Mouse (Mus musculus) adrenal gland, postnatal 36 days (tissue): Measurements from ENCODE around the gene Ttc14. TPM values are rescaled to one million over a fixed set of nuclear protein-coding genes. Genes with fewer than 3 reads are reported as not detected.

Experiments used
- DNase-seq, 2 experiments: peaks; one replicate each; pipeline ENCODE4 v3.0.0; 2021; ENCODE audit warnings: mixed read lengths in 1 of 2
- long read RNA-seq, 2 experiments: library from polyadenylated mRNA; stranded (forward); transcript quantifications; one replicate each; pipeline ENCODE4 v2.0.0; 2021; ENCODE audit warnings: borderline sequencing depth in 2 of 2
- total RNA-seq, 2 experiments: library from RNA; stranded (reverse); gene quantifications; 2 replicates each; pipeline ENCODE4 v1.2.3; 2021

Gene Ttc14
- total RNA-seq = 10 to 100 TPM; 35.0 to 47.9 TPM
- long read RNA-seq, experiment 1, full-length matches to known transcripts = 29 of 37 reads
- long read RNA-seq, experiment 1, partial matches to known transcripts = 5 of 37 reads
- long read RNA-seq, experiment 1, other reads (novel, unspliced or antisense) = 3 of 37 reads
- long read RNA-seq, experiment 2, full-length matches to known transcripts = 3 of 7 reads
- long read RNA-seq, experiment 2, partial matches to known transcripts = 2 of 7 reads
- long read RNA-seq, experiment 2, other reads (novel, unspliced or antisense) = 2 of 7 reads

- peak; percentile 99 for DNase-seq
These were observed at the start of gene Ttc14 for GRCm38 (mm10) chr3:33799617-33800512. Gene Ttc14 (plus strand): TSS chr3:33799832.

GRCm38 (mm10) chr3:33790975-33791374, 8.7 kb upstream of the Ttc14 start:
- DNase-seq = no peak

DNA sequence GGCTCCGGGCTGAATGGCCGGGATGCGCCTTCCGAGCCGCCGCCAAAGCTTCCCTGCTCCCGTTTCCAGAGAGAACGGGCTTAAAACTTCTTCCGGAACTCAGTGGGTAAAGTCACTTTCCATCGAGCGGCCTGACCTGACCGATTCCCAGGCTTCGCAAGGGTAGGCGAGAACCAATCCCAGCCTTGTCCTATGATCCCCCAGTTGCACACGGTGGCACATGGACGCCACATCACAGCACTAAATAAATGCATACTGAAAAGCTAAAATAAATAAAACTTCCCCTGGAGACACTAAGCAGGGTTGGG, 835 bp downstream of the Ttc14 start:
- DNase-seq = no peak

DNA sequence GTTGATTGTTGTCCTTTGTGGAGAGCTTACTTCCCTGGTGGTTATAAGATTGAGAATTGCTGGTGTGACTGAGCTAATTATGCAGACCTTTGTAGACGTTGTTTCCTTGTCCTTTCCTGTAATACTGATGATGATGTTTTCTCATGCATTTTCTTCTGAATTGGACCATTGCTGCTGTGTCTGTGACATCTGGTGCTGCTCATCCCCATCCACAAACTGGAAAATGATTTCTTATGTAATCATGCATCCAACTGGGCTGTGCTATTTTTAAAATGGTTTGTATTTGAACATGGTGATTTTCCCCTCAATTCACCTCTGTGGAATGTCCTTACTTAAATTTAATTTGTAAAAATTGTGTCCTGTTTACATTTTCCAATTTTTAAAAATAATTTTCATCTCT, 7.5 kb downstream of the Ttc14 start:
- DNase-seq = no peak

GRCm38 (mm10) chr3:33824135-33824946, 24.7 kb downstream of the Ttc14 start:
- DNase-seq = peak; percentile 29 to 45

GRCm38 (mm10) chr3:33832351-33832750, 32.7 kb downstream of the Ttc14 start:
- DNase-seq = no peak

DNA sequence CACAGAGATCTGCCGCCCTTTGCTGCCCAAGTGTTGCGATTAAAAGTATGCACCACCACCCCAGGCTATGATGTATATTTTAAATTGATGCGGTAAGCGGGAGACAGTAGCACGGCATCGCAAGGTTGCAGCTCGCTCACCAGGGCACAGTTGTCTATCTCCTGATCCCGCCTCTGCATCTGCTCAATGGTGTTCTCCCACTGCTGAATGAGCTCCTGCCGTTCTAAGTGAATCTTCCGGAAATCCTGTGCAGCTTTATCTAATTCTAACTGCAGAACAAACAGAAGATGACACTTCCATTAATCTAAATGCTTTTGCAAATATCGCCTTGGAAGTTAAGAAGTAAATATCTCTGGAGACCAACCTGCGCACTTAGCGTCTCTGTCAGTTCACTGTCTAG, 36.9 kb downstream of the Ttc14 start:
- no peak for DNase-seq

DNA sequence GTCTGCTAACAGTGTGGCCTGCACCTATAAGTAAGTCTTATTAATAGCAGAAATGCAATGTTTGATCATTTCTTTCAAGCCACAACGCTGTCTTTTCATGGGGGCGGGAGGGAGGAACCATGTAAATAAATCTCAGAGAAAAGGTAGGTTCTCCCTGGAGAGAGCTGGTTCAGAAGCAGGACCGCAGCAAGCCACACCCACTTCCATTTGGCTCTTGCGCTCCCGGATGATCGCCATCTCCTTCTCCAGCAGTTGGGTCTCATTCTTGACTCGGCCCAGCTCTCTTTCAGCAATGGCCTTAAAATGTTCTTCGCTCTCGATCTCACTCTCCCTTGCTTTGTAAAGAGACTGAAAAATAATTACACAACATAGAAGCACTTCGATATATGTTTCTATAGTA, 39.2 kb downstream of the Ttc14 start:
- DNase-seq = peak; percentile 8 to 11

GRCm38 (mm10) chr3:33843801-33844632, 44.4 kb downstream of the Ttc14 start, which contains the start of gene Ccdc39:
Gene Ccdc39 (minus strand): TSS chr3:33844310.
- DNase-seq = peak; percentile 79 to 80

- DNase-seq = no peak
These were observed 47.0 kb downstream of the Ttc14 start for GRCm38 (mm10) chr3:33846639-33847038.

GRCm38 (mm10) chr3:33850856-33851255, 51.2 kb downstream of the Ttc14 start:
- no peak for DNase-seq

DNA sequence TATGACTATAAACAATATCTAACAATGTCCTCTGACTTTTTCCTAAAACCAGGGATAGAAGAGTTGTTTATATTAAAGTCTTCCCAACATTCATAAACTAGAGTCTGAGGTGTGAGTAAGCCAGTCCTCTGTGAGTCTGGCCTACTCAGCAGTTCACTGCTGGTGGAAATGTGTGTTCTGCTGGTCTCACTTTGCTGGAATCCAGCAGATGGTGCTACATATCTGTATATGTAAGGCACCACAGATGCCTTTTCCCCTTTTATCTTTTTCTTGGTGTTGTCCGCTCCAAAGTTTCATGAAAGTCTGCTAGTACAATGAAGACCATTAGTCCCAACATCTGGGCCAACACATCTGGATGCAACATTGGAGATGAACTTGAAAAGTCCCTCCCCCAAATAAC, 53.4 kb downstream of the Ttc14 start:
- peak in 1 of 2 experiments; percentile 3 for DNase-seq

DNA sequence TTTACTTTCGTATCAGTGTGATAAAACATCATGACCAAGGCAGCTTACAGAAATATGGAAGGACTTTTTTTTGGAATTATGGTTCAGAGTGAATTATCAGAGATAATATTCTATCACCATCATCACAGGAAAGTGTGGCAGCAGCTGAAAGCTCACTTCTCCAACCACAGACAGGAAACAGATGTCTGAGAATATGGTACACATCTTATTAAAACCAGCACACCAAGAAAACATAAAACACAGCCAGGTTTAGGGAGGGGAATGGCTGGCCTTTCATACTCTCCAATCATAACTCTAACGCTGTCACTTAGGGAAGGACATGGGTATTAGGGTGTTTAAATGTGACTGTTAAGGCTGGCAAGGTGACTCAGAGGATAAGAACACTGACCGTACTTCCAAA, 59.3 kb downstream of the Ttc14 start:
- no peak for DNase-seq

DNA sequence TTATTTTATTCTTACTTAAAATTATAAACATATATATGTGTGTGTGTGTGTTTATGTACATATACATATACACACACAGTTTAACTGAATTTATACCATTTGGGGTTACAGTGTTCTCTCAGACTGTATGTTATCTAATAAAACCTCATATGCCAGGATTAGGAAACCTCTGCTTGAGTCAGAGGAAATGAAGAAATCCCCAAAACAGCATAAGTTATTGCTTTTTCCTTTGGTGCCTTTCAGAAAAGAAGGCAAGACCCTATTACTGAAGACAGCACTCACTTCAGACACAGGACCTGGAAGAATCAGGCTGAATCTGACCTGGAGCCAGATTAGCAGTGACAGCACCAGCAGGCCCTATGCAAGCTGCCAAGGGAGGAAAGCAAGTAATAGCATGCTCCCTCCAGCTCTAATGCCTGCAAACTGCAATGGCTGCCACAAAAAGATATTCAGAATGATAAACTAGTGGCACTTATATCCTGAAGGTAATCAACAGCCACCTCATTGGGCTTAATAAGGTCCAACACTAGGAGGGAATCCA, 64.4 kb downstream of the Ttc14 start:
- no peak for DNase-seq

Other genes with a start within 250 kb of the Ttc14 start
- gene Ccdc39, start 44.5 kb downstream of the Ttc14 start, total RNA-seq = 1 to 10 TPM; 1.0 to 1.7 TPM
- 100 to 1,000 TPM; 113 to 139 TPM for gene Fxr1, start 220.1 kb downstream of the Ttc14 start, total RNA-seq